Mouse (Mus musculus): Measurements from ENCODE around the gene Hist2h2be. TPM values are rescaled to one million over a fixed set of nuclear protein-coding genes. Genes with fewer than 3 reads are reported as not detected.

The Hist2h2be gene
- total and polyA plus RNA-seq, 3 experiments, result 1.8 to 3.2 TPM; not detected in 1

DNA sequence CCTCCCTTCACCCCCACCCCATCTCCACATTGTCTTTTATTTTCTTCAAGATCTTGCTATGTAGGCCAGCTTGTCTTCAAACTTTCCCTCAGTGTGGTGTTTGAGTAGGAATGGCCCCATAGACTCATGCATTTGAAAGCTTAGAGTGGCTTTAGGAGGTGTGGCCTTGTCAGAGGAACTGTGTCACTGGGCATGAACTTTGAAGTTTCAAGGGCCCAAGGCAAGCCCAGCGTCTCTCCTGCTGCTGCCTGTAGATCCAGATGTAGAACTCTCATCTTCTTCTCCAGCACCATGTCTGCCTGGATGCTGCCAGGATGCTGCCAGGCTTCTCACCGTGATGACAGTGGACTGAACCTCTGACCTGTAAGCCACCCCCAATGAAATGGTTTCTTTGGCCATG, 7.9 kb downstream of the Hist2h2be start:
- Histone ChIP-seq H3K9me3 (replicated peaks; ENCODE audit: insufficient read depth, low read length) (no peaks in the 10 kb centered on the region), H3K9ac (ENCODE audit: control insufficient read depth, low read depth, low read length, poor library complexity, severe bottlenecking) (no peak overlapping the region), H3K79me2 (ENCODE audit: control insufficient read depth, insufficient read depth, low read length, poor library complexity) (no peaks in the 10 kb centered on the region), H3K27ac (ENCODE audit: control insufficient read depth, low read depth, low read length) (no peak overlapping the region), H3K4me3 (ENCODE audit: control insufficient read depth in 1 of 2, insufficient read depth in 1 of 2, low read depth in 2 of 2, low read length in 2 of 2) (no peak overlapping the region), H3K4me1 (ENCODE audit: control insufficient read depth in 1 of 2, insufficient read depth in 2 of 2, low read length in 2 of 2) (peaks cover 18 to 44% of the 10 kb centered on the region in 2 experiments), H3K36me3 (ENCODE audit: control insufficient read depth in 1 of 2, insufficient read depth in 2 of 2, low read length in 2 of 2) (peaks cover 0 to 43% of the 10 kb centered on the region in 2 experiments; a peak in 2 of 4 replicates), H3K27me3 (ENCODE audit: control insufficient read depth in 1 of 2, insufficient read depth in 2 of 2, low read length in 2 of 2) (no peaks in the 10 kb centered on the region)
- no peak for DNase-seq (ENCODE audit: low read depth, low spot score)
- TF ChIP-seq POLR2AphosphoS5 (IDR thresholded peaks at IDR 0.05; ENCODE audit: borderline replicate concordance, low read depth, low read length), result no peak
- no peak for TF ChIP-seq ZC3H11A (IDR thresholded peaks at IDR 0.05; ENCODE audit: low read depth, low read length)
- no peak for TF ChIP-seq ZKSCAN1 (IDR thresholded peaks at IDR 0.05; ENCODE audit: low read depth, low read length)
- no peak for TF ChIP-seq TBP (IDR thresholded peaks at IDR 0.05; ENCODE audit: low read depth, low read length)
- no peak for TF ChIP-seq GATA1 (IDR thresholded peaks at IDR 0.05; ENCODE audit: low read depth, low read length)
- TF ChIP-seq MXI1 (IDR thresholded peaks at IDR 0.05; ENCODE audit: low read depth, low read length), result no peak
- TF ChIP-seq KAT2A (conservative IDR thresholded peaks at IDR 0.05; ENCODE audit: low read depth, low read length), result no peak
- TF ChIP-seq RCOR1 (IDR thresholded peaks at IDR 0.05; ENCODE audit: low read depth, low read length), result no peak
- no peak for TF ChIP-seq UBTF (IDR thresholded peaks at IDR 0.05; ENCODE audit: borderline replicate concordance, insufficient read depth, low read depth, low read length)
- TF ChIP-seq HCFC1 (IDR thresholded peaks at IDR 0.05; ENCODE audit: low read depth, low read length), result no peak
- no peak for TF ChIP-seq MYB (IDR thresholded peaks at IDR 0.05; ENCODE audit: low read depth, low read length)
- no peak for TF ChIP-seq NELFE (IDR thresholded peaks at IDR 0.05; ENCODE audit: low read depth, low read length)
- no peak for TF ChIP-seq ELF1 (IDR thresholded peaks at IDR 0.05; ENCODE audit: low read depth, low read length)

DNA sequence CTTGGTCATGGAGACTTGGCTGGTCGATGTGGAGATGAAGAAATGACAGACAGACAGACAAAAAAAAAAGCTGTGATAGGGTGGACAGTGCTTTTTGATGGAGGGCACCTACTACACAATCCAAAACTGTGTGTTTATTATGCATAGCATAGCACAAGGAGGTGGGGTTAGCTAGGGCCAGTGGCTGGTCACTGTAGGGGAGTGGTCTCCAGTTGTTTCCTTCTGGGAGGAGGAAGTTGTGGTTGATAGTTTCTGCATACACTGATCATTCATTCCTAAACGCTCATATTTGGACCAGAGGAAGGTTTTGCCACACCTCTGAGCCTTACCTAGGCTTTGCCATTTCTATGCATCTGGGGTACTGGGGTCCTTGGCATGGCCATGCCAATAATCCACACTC, 9.5 kb downstream of the Hist2h2be start:
- Histone ChIP-seq H3K79me2 (ENCODE audit: control insufficient read depth, insufficient read depth, low read length, poor library complexity) (no peaks in the 10 kb centered on the region), H3K9me3 (replicated peaks; ENCODE audit: insufficient read depth, low read length) (no peaks in the 10 kb centered on the region), H3K4me3 (ENCODE audit: control insufficient read depth in 1 of 2, insufficient read depth in 1 of 2, low read depth in 2 of 2, low read length in 2 of 2) (no peak overlapping the region), H3K27me3 (ENCODE audit: control insufficient read depth in 1 of 2, insufficient read depth in 2 of 2, low read length in 2 of 2) (no peaks in the 10 kb centered on the region), H3K4me1 (ENCODE audit: control insufficient read depth in 1 of 2, insufficient read depth in 2 of 2, low read length in 2 of 2) (peaks cover 15 to 32% of the 10 kb centered on the region in 2 experiments), H3K9ac (ENCODE audit: control insufficient read depth, low read depth, low read length, poor library complexity, severe bottlenecking) (no peak overlapping the region), H3K36me3 (ENCODE audit: control insufficient read depth in 1 of 2, insufficient read depth in 2 of 2, low read length in 2 of 2) (peaks cover 0 to 32% of the 10 kb centered on the region in 2 experiments; a peak in 2 of 4 replicates), H3K27ac (ENCODE audit: control insufficient read depth, low read depth, low read length) (no peak overlapping the region)
- peak; percentile 45 for DNase-seq (ENCODE audit: low read depth, low spot score)
- no peak for TF ChIP-seq MAFK (IDR thresholded peaks at IDR 0.05; ENCODE audit: borderline replicate concordance, low read depth, low read length)
- TF ChIP-seq ZC3H11A (IDR thresholded peaks at IDR 0.05; ENCODE audit: low read depth, low read length), result no peak
- no peak for TF ChIP-seq MAZ (IDR thresholded peaks at IDR 0.05; ENCODE audit: low read depth, low read length)
- no peak for TF ChIP-seq ELF1 (IDR thresholded peaks at IDR 0.05; ENCODE audit: low read depth, low read length)
- TF ChIP-seq TBP (IDR thresholded peaks at IDR 0.05; ENCODE audit: low read depth, low read length), result no peak
- no peak for TF ChIP-seq MYB (IDR thresholded peaks at IDR 0.05; ENCODE audit: low read depth, low read length)

All from MEL (cell line).